Mouse (Mus musculus) ES-E14 (cell line): Measurements from ENCODE around the gene Anxa3. TPM values are rescaled to one million over a fixed set of nuclear protein-coding genes. Genes with fewer than 3 reads are reported as not detected.

Source experiments
- DNase-seq: peaks from one replicate; pipeline ENCODE4 v3.0.0-alpha.2; 2013; ENCODE audit warnings: low read depth, low spot score
- H3K27ac ChIP-seq: 2 replicates; pipeline ENCODE4 v1.5.1; 2012; ENCODE audit warnings: low read depth, mild to moderate bottlenecking, low read length, moderate library complexity, mixed read lengths; ENCODE audit not compliant: poor library complexity, insufficient read depth, severe bottlenecking
- H3K36me3 ChIP-seq: 2 replicates; pipeline ENCODE4 v1.6.1; 2012; ENCODE audit warnings: mild to moderate bottlenecking, low read length, moderate library complexity, mixed read lengths; ENCODE audit not compliant: control insufficient read depth, poor library complexity, insufficient read depth, severe bottlenecking
- H3K4me1 ChIP-seq, 2 experiments: fragments of 150-350 bp in 1 of 2; sonication (generic) in 1 of 2; 2 replicates each; pipeline ENCODE4 v1.6.1; 2012; ENCODE audit warnings: low read length in 2 of 2, mild to moderate bottlenecking in 1 of 2, mixed read lengths in 1 of 2; ENCODE audit not compliant: control insufficient read depth in 2 of 2, insufficient read depth in 2 of 2, poor library complexity in 1 of 2
- H3K4me3 ChIP-seq, 2 experiments: fragments of 150-350 bp in 1 of 2; sonication (generic) in 1 of 2; 2 replicates each; pipeline ENCODE4 v1.5.1; 2012; ENCODE audit warnings: low read length in 2 of 2, low read depth in 1 of 2, mild to moderate bottlenecking in 1 of 2, mixed read lengths in 1 of 2; ENCODE audit not compliant: insufficient read depth in 1 of 2, poor library complexity in 1 of 2, severe bottlenecking in 1 of 2
- H3K9ac ChIP-seq: 2 replicates; pipeline ENCODE4 v1.6.1; 2012; ENCODE audit warnings: low read depth, mild to moderate bottlenecking, low read length, mixed read lengths; ENCODE audit not compliant: poor library complexity, insufficient read depth, severe bottlenecking
- H3K9me3 ChIP-seq: fragments of 150-350 bp; sonication (generic); 2 replicates; pipeline ENCODE4 v1.6.1; 2012; ENCODE audit warnings: low read depth, mild to moderate bottlenecking, low read length; ENCODE audit not compliant: control insufficient read depth, insufficient read depth
- CHD2 ChIP-seq: IDR thresholded peaks from 2 replicates; pipeline ENCODE4 v1.6.1; 2014; ENCODE audit warnings: mild to moderate bottlenecking, low read depth, low read length, inconsistent platforms
- HCFC1 ChIP-seq: IDR thresholded peaks from 2 replicates; pipeline ENCODE4 v1.6.1; 2012; ENCODE audit warnings: low read length, inconsistent platforms, borderline replicate concordance; ENCODE audit not compliant: insufficient read depth
- MAFK ChIP-seq: IDR thresholded peaks from 2 replicates; pipeline ENCODE4 v1.6.1; 2014; ENCODE audit warnings: mild to moderate bottlenecking, low read depth, low read length, inconsistent platforms; ENCODE audit not compliant: insufficient read depth
- ZC3H11A ChIP-seq: IDR thresholded peaks from 2 replicates; pipeline ENCODE4 v1.6.1; 2012; ENCODE audit warnings: low read depth, mild to moderate bottlenecking, inconsistent platforms, low read length, borderline replicate concordance
- ZNF384 ChIP-seq: IDR thresholded peaks from 2 replicates; pipeline ENCODE4 v1.6.1; 2012; ENCODE audit warnings: low read depth, low read length, inconsistent platforms
- in situ Hi-C, 2 experiments: fragments of 600-800 bp; cut with MboI; formaldehyde crosslinking; loops; one replicate each; pipeline ENCODE4 v1.15.1; 2025; ENCODE audit warnings: low sequenced_read_pairs in 2 of 2, inconsistent platforms in 1 of 2; ENCODE audit not compliant: unreplicated experiment in 2 of 2
- total RNA-seq: library from RNA; depleted of rRNA; stranded (reverse); fragments of 300-350 nt; gene quantifications from 2 replicates; pipeline ENCODE4 v1.2.3, GENCODE M21; 2012

The Anxa3 gene
- total RNA-seq, 1 experiment = 68.3 TPM

GRCm38 (mm10) chr5:96793953-96794635 is 955 bp downstream of the Anxa3 start:
- TF ChIP-seq CHD2 (no peak), ZC3H11A (no peak), ZNF384 (no peak), MAFK (no peak), HCFC1 (no peak)
- Histone ChIP-seq H3K36me3 (no peaks in the 10 kb centered on the region), H3K4me3 (0 out of 4 replicates have a peak overlapping the region, but pooled peaks of 1 of the 2 experiments have one; percentile 2), H3K9ac (no peak overlapping the region), H3K27ac (no peak overlapping the region), H3K9me3 (no peaks in the 10 kb centered on the region), H3K4me1 (no peaks in the 10 kb centered on the region; a peak in 1 of 4 replicates)
- DNase-seq = no peak
- in situ Hi-C loops = no loop called here

- Histone ChIP-seq H3K36me3 (no peaks in the 10 kb centered on the region), H3K9me3 (no peaks in the 10 kb centered on the region), H3K9ac (no peak overlapping the region), H3K27ac (no peak overlapping the region), H3K4me1 (no peaks in the 10 kb centered on the region; a peak in 1 of 4 replicates), H3K4me3 (no peak overlapping the region)
- in situ Hi-C loops = no loop called here
- TF ChIP-seq HCFC1 (no peak), ZNF384 (no peak), MAFK (no peak), ZC3H11A (no peak), CHD2 (no peak)
- no peak for DNase-seq
Observed at GRCm38 (mm10) chr5:96795752-96796151, 2.6 kb downstream of the Anxa3 start.

GRCm38 (mm10) chr5:96797465-96797864 is 4.3 kb downstream of the Anxa3 start:
- no peaks in the 10 kb centered on the region for H3K36me3 ChIP-seq
- in situ Hi-C loops = no loop called here
- no peaks in the 10 kb centered on the region for H3K9me3 ChIP-seq
- DNase-seq = no peak
- no peak overlapping the region for H3K4me3 ChIP-seq
- H3K9ac ChIP-seq = no peak overlapping the region
- no peak overlapping the region for H3K27ac ChIP-seq
- TF ChIP-seq ZC3H11A (no peak), CHD2 (no peak), MAFK (no peak), HCFC1 (no peak), ZNF384 (no peak)
- no peaks in the 10 kb centered on the region; a peak in 1 of 4 replicates for H3K4me1 ChIP-seq

- no peak for DNase-seq
- in situ Hi-C loops = no loop called here
- H3K9ac ChIP-seq = no peak overlapping the region
- no peak overlapping the region for H3K4me3 ChIP-seq
- H3K9me3 ChIP-seq = no peaks in the 10 kb centered on the region
- H3K4me1 ChIP-seq = no peaks in the 10 kb centered on the region
- no peaks in the 10 kb centered on the region for H3K36me3 ChIP-seq
- TF ChIP-seq ZNF384 (no peak), ZC3H11A (no peak), CHD2 (no peak), MAFK (no peak)
- H3K27ac ChIP-seq = no peak overlapping the region
Observed at GRCm38 (mm10) chr5:96799165-96799564, 6.0 kb downstream of the Anxa3 start.
